Mouse (Mus musculus) 3T3-L1 (cell line): Measurements from ENCODE around the gene Rasgef1b.

ENCODE experiments used
- DNase-seq: peaks from one replicate; pipeline ENCODE4 v3.0.0-alpha.2; 2015; ENCODE audit warnings: low read depth, low spot score

The Rasgef1b gene

GRCm38 (mm10) chr5:99708706-99709105, 20.2 kb downstream of the Rasgef1b start:
- DNase-seq, result peak; percentile 4

DNA sequence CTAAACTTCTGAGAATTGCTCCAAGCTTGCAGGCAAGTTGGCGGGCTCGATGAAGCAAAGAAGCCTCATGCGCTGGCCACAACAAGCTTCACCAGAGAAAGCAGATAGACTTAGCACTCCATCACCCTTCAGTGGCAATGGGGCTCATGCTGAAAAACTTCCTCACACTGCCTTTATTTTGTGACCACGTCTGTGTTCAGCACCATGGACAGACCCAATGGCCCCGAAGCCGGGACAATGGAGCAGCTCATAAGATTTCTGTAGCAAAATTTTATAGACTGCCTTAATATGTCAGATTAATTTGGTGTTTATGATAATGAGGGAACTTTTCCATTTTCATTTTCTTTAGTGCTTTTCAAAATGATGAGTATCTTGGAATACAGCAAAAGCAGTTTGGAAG, 21.6 kb downstream of the Rasgef1b start:
- peak; percentile 25 for DNase-seq

DNA sequence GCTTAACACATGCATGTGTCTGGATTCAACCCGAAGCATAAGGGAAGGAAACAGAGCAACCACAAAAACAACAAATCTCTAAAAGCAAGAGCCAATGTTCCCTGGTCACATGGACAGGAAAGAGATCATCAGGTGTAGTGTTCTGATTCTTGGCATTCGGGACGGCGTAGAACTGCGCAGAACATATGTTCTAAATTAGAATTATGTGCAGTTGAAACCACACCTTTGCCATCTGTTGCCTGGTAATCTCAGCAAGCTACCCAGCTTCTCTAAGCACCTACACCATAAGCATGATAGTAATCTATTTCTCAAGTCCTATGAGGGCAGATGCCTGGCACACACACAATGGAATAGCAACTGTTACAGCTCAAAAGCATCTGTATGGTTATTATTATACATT, 27.1 kb downstream of the Rasgef1b start:
- DNase-seq, result no peak

GRCm38 (mm10) chr5:99694712-99695360, 34.0 kb downstream of the Rasgef1b start:
- DNase-seq, result no peak

DNA sequence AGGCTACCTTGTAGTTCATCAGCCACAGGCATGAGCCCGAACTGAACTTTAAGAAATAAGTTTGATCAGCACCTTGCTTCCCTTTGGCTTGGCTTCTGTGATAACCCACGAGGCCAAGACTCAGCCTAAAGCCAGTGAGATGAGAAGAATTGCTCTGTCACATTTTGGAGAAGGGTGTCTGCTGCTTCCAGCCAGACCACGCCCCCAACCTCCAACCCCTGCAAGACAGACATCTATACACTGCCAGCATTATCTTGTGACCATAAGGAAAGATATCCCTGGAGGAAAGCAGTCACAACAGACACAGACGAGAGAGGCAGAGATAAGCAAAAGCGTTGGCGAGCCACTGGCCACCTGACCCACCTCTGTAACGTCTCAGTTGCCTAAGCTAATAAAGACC, 39.0 kb downstream of the Rasgef1b start:
- DNase-seq, result no peak

- no peak for DNase-seq
Measured at GRCm38 (mm10) chr5:99687894-99688293, 41.0 kb downstream of the Rasgef1b start.

DNA sequence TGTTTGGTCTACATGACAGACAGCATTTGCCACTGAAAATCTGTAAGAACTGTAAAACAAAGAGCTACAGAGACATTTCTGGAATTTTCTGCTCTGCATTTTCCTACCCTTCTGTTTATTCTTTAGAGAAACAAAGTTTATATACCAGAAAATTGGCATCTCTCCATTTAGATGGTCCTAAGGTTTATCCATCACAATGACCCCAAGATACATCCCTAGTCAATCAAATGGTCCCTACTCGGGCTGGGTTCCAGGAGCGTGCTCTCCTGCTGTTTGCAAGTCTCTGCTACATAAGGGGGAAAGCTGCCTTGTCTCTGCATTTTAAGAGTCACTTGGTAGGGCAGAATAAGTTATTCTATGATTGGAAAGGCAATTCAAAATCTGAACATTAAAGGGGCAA, 44.8 kb downstream of the Rasgef1b start:
- DNase-seq, result no peak

DNA sequence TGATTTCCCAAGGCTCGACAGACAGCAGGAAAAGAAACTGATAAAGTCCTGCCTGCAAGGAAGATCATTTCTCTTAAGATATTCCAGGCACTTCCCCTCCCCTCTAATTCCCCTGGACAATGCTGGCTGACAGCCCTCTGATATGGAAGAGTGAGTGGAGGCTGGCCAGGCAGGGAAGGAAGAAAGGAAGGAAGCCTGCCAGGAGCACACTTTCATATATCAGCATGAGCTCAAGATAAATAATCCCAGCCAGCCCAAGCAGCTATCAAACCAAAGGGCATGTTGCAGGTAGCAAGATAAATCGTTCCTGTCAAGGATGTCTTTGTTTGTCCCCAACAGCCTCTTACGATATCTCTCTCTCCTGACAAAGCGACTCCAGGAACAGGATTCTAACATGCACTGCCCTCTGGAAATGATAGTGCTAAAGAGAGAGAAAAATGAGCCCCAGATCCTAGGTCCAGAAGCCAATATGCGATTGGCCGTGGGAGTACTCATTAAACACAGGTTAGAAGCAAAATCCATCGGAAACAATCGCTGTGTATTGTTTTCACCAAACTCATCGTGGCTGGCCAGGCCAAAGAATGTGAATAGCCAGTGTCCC, 58.8 kb downstream of the Rasgef1b start:
- DNase-seq, result no peak

GRCm38 (mm10) chr5:99656024-99656423, 72.8 kb downstream of the Rasgef1b start:
- DNase-seq, result no peak

- no peak for DNase-seq
Measured at GRCm38 (mm10) chr5:99652931-99653330, 75.9 kb downstream of the Rasgef1b start.

DNA sequence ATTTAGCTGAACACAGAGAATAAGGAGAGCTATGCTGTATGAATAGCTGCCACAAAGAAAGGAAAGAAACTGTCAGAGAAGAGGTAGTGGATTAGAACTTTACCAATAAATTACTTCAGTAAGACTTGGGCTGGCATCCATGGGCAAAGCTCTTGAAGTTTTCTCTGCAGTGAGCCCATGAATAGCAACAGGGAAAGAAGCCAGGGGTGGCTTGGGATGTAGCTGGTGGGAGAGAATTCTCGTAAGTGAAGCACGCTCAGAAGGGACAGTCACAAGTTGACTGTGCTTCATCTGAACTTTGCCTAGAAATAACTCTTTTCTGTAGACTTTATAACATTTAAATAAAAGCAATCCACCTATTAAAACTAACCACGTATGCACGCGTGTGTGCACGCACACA, 87.5 kb downstream of the Rasgef1b start:
- DNase-seq, result no peak

GRCm38 (mm10) chr5:99636575-99636974, 92.3 kb downstream of the Rasgef1b start:
- no peak for DNase-seq

GRCm38 (mm10) chr5:99634010-99634541, 94.8 kb downstream of the Rasgef1b start:
- DNase-seq, result no peak

GRCm38 (mm10) chr5:99633548-99633947, 95.3 kb downstream of the Rasgef1b start:
- no peak for DNase-seq

GRCm38 (mm10) chr5:99632649-99633310, 96.1 kb downstream of the Rasgef1b start:
- DNase-seq, result no peak

- DNase-seq, result peak; percentile 2
Measured at GRCm38 (mm10) chr5:99630087-99630486, 98.8 kb downstream of the Rasgef1b start.

GRCm38 (mm10) chr5:99625603-99626002, 103.3 kb downstream of the Rasgef1b start:
- DNase-seq, result no peak

DNA sequence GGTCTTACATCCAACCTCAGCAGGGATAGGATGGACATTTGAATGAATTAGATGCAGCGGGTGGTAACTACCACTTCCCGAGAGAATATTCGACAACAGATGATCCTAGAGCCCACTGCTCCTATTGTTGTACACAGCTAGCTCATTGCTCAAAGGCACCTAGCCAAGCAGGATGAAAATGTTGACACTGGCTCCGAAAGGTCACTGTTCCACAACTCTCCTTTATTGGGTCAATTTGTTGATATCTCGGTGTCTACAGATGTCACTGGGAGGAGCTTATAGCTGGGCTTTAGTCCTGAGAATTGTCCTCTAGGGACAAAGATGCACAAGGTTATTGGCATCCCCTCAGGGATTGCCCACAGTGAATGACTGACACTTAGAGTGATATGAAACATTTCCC, 108.1 kb downstream of the Rasgef1b start:
- no peak for DNase-seq

DNA sequence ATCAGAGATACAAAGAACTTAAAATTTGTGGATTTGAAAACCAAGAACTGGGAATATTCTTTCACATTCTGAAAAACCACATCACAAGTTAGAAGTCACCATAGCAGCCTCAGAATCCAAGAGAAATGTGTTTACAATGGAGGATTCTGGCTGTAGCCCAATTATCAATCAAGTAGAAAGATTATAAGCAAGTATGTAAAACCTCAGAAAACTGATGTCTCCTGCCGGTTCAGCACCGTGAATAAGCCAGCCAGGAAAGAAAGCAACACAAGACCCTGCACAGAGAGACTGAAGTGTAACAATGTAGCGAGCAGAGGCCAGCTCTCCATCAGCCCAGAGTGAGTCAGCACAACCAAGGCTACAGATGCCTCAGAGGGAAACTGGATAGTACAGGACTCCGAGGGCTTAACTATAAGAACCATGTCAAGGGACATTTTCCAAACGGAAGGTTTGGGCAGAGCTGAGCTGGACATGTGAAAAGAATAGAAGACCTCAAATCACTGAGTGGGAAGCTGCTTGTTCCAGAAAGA, 111.5 kb downstream of the Rasgef1b start:
- peak; percentile 16 for DNase-seq

DNA sequence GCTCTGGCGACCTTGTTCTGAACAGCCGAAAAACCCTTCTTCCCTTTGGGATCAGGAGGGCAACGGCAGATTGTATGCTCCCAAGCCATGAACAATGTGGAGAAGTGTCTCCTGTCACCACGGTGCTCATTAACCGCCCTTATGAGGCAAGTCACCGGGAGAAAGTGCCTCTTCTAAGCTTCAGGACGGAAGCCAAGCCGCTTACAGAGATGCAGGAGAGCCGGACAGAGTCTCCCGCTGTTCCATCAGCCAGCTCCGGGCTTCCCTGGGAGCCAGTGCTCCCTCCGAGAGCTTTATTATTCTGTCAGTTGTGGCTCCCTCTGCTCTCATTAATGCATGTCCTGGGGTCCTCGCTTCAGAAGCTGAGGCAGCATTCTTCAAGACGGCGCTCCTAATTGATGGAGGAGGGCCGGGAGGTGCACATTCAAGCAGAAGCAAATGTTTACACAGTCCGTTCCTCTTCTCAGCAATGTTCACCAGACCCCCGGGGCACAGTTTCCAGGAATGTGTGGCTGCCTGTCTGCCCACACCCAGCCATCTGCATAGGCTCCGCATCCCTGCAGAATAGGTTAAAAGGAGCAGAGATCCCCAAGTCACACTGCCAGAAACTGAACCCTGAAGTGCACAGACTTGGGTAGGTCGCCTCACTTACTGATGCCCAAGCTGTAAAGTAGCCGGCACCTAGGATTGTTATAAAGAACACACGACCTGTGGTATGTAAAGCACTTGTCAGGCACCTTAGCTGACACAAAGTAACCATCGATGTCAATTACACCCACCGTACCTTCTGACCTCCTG, 115.3 kb downstream of the Rasgef1b start:
- no peak for DNase-seq

DNA sequence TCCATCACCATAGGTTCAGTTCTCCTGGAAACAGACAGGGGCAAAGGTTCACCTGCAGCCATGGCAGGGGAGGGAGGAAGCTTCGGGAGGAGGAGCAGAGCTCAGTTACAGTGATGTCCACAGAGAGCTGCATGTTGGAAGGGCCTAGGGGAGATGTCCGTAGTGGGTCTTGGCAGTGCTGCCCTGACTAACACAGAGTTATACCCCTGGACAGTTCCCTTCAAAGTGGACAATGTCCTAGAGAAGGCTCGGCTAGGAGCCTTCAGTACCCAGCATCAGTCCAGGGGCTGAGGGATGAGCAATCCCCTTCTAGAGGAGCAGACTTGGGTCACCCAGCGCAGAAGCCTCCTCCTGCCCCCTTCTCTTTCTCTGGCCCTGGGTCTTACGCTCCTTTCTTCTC, 121.3 kb downstream of the Rasgef1b start:
- DNase-seq, result no peak
